Mouse (Mus musculus): ENCODE data around the gene Oca2.

- TF ChIP-seq EP300 (IDR thresholded peaks at IDR 0.05; ENCODE audit: low read depth): no peak
- TF ChIP-seq CTCF (IDR thresholded peaks at IDR 0.05; ENCODE audit: low read depth): no peak
Measured at GRCm38 (mm10) chr7:56388295-56388694, 148.7 kb downstream of the Oca2 start.

Measured in liver, embryonic 14.5 days (tissue).